Mouse (Mus musculus): ENCODE measurements at regions not wholly inside any gene's neighbourhood (a gene's known extent, or its start where the extent isn't known, plus 50 kb on each side); places are given as distances from the start of the nearest gene placed in this dataset.

DNA sequence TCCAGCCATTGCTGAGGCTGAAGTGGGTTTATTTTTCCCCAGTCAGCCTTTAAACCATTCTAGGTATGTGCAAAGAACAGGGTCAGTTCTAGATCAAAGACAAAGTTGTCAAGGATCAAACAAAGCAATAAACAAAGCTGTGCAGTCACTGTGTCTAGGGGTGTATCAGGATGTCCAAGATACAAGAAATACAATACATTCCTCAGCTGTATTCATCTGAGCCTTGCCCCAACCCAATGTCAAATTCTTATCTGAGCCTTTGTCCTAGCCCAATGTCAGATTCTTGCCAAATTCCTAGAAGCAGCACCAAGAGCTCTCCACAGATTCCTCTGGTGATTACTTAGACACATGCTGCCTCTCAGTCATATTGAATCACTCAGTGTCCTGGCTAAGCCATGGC is 69.5 kb upstream of the St6galnac5 start:
- no peaks in the 10 kb centered on the region for H3K27me3 ChIP-seq (ENCODE audit: control insufficient read depth, insufficient read depth, low read length, poor library complexity, severe bottlenecking)
- H3K9ac ChIP-seq (ENCODE audit: low read depth, poor library complexity, severe bottlenecking), result no peak overlapping the region
- peaks cover 5% of the 10 kb centered on the region for H3K9me3 ChIP-seq (replicated peaks; ENCODE audit: control insufficient read depth, insufficient read depth, low read length, poor library complexity, severe bottlenecking)
- no peak overlapping the region for H3K27ac ChIP-seq (ENCODE audit: insufficient read depth, low read length)
- H3K4me1 ChIP-seq (ENCODE audit: control insufficient read depth, insufficient read depth, low read length), result no peaks in the 10 kb centered on the region
- TF ChIP-seq CTCF (IDR thresholded peaks at IDR 0.05; ENCODE audit: low read depth, low read length) (no peak), EP300 (IDR thresholded peaks at IDR 0.05; ENCODE audit: insufficient read depth, low read depth, low read length) (no peak), POLR2A (IDR thresholded peaks at IDR 0.05; ENCODE audit: insufficient read depth, low read length) (no peak)
- no peak overlapping the region for H3K4me3 ChIP-seq (ENCODE audit: low read depth, low read length)
- no peaks in the 10 kb centered on the region for H3K36me3 ChIP-seq (ENCODE audit: control insufficient read depth, insufficient read depth, low read length, poor library complexity, severe bottlenecking)

DNA sequence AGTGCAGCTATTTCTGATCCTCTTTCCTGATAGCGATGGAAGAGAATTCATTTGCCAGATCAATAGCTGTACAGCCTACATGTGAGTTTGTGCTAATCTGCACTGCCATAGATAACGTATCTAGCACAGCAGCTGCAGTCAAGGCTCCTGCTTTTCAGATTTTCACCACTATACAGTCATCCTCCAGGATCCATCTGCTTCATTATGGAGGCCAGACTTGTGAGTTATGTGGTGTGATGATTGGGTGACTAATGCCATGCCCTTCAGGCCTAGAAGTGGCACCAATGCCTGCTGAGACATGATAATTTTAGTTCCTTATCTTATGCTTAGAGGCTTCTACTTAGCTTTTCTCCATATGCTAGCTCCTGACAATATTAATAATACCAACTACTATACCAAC is 63.3 kb upstream of the St6galnac5 start:
- H3K4me1 ChIP-seq (ENCODE audit: control insufficient read depth, insufficient read depth, low read length), result no peaks in the 10 kb centered on the region
- no peak overlapping the region for H3K9ac ChIP-seq (ENCODE audit: low read depth, poor library complexity, severe bottlenecking)
- no peak for TF ChIP-seq CTCF (IDR thresholded peaks at IDR 0.05; ENCODE audit: low read depth, low read length)
- no peak for TF ChIP-seq POLR2A (IDR thresholded peaks at IDR 0.05; ENCODE audit: insufficient read depth, low read length)
- no peak for TF ChIP-seq EP300 (IDR thresholded peaks at IDR 0.05; ENCODE audit: insufficient read depth, low read depth, low read length)
- no peak overlapping the region for H3K27ac ChIP-seq (ENCODE audit: insufficient read depth, low read length)
- H3K36me3 ChIP-seq (ENCODE audit: control insufficient read depth, insufficient read depth, low read length, poor library complexity, severe bottlenecking), result no peaks in the 10 kb centered on the region
- no peak overlapping the region for H3K4me3 ChIP-seq (ENCODE audit: low read depth, low read length)
- H3K27me3 ChIP-seq (ENCODE audit: control insufficient read depth, insufficient read depth, low read length, poor library complexity, severe bottlenecking), result no peaks in the 10 kb centered on the region; the same call in 1 of the 2 replicates
- peaks cover 5% of the 10 kb centered on the region for H3K9me3 ChIP-seq (replicated peaks; ENCODE audit: control insufficient read depth, insufficient read depth, low read length, poor library complexity, severe bottlenecking)

DNA sequence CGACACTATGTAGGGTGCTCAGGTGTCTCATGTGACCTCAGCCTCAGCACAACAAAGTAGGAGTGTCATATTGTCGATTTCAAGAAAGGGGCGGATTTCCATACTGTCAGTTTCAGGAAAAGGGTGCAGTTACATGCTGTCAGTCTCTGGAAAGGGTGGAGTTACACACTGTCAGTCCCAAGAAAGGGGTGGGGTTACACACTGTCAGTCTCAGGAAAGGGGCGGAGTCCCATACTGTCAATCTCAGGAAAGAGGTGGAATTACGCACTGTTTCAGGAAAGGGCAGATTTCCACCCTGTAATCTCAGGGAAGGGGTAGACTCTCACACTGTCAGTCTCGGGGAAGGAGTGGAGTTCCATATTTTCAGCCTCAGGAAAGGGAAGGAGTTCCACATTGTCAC is 51.9 kb upstream of the St6galnac5 start:
- no peak for TF ChIP-seq CTCF (IDR thresholded peaks at IDR 0.05; ENCODE audit: low read depth, low read length)
- TF ChIP-seq EP300 (IDR thresholded peaks at IDR 0.05; ENCODE audit: insufficient read depth, low read depth, low read length), result no peak
- TF ChIP-seq POLR2A (IDR thresholded peaks at IDR 0.05; ENCODE audit: insufficient read depth, low read length), result no peak
- H3K4me1 ChIP-seq (ENCODE audit: control insufficient read depth, insufficient read depth, low read length), result no peaks in the 10 kb centered on the region
- no peak overlapping the region for H3K27ac ChIP-seq (ENCODE audit: insufficient read depth, low read length)
- H3K9me3 ChIP-seq (replicated peaks; ENCODE audit: control insufficient read depth, insufficient read depth, low read length, poor library complexity, severe bottlenecking), result no peaks in the 10 kb centered on the region
- H3K4me3 ChIP-seq (ENCODE audit: low read depth, low read length), result no peak overlapping the region
- no peaks in the 10 kb centered on the region for H3K36me3 ChIP-seq (ENCODE audit: control insufficient read depth, insufficient read depth, low read length, poor library complexity, severe bottlenecking)
- H3K27me3 ChIP-seq (ENCODE audit: control insufficient read depth, insufficient read depth, low read length, poor library complexity, severe bottlenecking), result no peaks in the 10 kb centered on the region
- no peak overlapping the region for H3K9ac ChIP-seq (ENCODE audit: low read depth, poor library complexity, severe bottlenecking)

Data from ES-Bruce4 (cell line).